Mouse (Mus musculus): Measurements from ENCODE around the gene Panx3. TPM values are rescaled to one million over a fixed set of nuclear protein-coding genes. Genes with fewer than 3 reads are reported as not detected.
A peak's percentile ranks its signal among the peaks of the same experiment; 100 is the strongest.

The Panx3 gene
- polyA plus RNA-seq, 1 experiment from 2014 or later: not detected

- Histone ChIP-seq H3K27ac (ENCODE audit: low read depth, low read length) (no peak overlapping the region), H3K4me3 (ENCODE audit: low read depth, low read length) (no peak overlapping the region), H3K4me2 (ENCODE audit: low read length) (no peak overlapping the region), H3K27me3 (replicated peaks; ENCODE audit: control insufficient read depth, insufficient read depth, low read length) (no peaks in the 10 kb centered on the region), H3K9ac (ENCODE audit: low read length) (no peak overlapping the region), H3K36me3 (ENCODE audit: control insufficient read depth, insufficient read depth, low read length) (no peaks in the 10 kb centered on the region), H3K4me1 (ENCODE audit: control insufficient read depth, insufficient read depth, low read length) (no peaks in the 10 kb centered on the region), H3K9me3 (replicated peaks; ENCODE audit: control insufficient read depth, low read length) (no peaks in the 10 kb centered on the region)
- ATAC-seq (no peak), DNase-seq (ENCODE audit: low spot score) (no peak)
- 83% methylated on average over 7 of the region's 7 CpGs for WGBS
These were observed 3.0 kb downstream of the Panx3 start for GRCm38 (mm10) chr9:37666045-37666444.

- 82% methylated on average over 2 of the region's 2 CpGs for WGBS
- Histone ChIP-seq H3K27ac (ENCODE audit: low read depth, low read length) (no peak overlapping the region), H3K9me3 (replicated peaks; ENCODE audit: control insufficient read depth, low read length) (no peaks in the 10 kb centered on the region), H3K9ac (ENCODE audit: low read length) (no peak overlapping the region), H3K27me3 (replicated peaks; ENCODE audit: control insufficient read depth, insufficient read depth, low read length) (no peaks in the 10 kb centered on the region), H3K36me3 (ENCODE audit: control insufficient read depth, insufficient read depth, low read length) (no peaks in the 10 kb centered on the region), H3K4me1 (ENCODE audit: control insufficient read depth, insufficient read depth, low read length) (no peaks in the 10 kb centered on the region), H3K4me2 (ENCODE audit: low read length) (no peak overlapping the region), H3K4me3 (ENCODE audit: low read depth, low read length) (no peak overlapping the region)
- no peak for ATAC-seq
- DNase-seq (ENCODE audit: low spot score): no peak
These were observed 4.4 kb downstream of the Panx3 start for GRCm38 (mm10) chr9:37664604-37665003.

GRCm38 (mm10) chr9:37663210-37663609 is 5.8 kb downstream of the Panx3 start:
- H3K9ac ChIP-seq (ENCODE audit: low read length): no peak overlapping the region
- 69% methylated on average over 1 of the region's 1 CpGs for WGBS
- no peak overlapping the region for H3K27ac ChIP-seq (ENCODE audit: low read depth, low read length)
- H3K27me3 ChIP-seq (replicated peaks; ENCODE audit: control insufficient read depth, insufficient read depth, low read length): no peaks in the 10 kb centered on the region
- no peaks in the 10 kb centered on the region for H3K9me3 ChIP-seq (replicated peaks; ENCODE audit: control insufficient read depth, low read length)
- H3K4me2 ChIP-seq (ENCODE audit: low read length): no peak overlapping the region
- H3K4me1 ChIP-seq (ENCODE audit: control insufficient read depth, insufficient read depth, low read length): no peaks in the 10 kb centered on the region
- H3K36me3 ChIP-seq (ENCODE audit: control insufficient read depth, insufficient read depth, low read length): no peaks in the 10 kb centered on the region
- H3K4me3 ChIP-seq (ENCODE audit: low read depth, low read length): no peak overlapping the region
- ATAC-seq (no peak), DNase-seq (ENCODE audit: low spot score) (no peak)

GRCm38 (mm10) chr9:37659413-37659812 is 9.6 kb downstream of the Panx3 start:
- H3K36me3 ChIP-seq (ENCODE audit: control insufficient read depth, insufficient read depth, low read length): peaks cover 4% of the 10 kb centered on the region
- 89% methylated on average over 6 of the region's 6 CpGs for WGBS
- no peaks in the 10 kb centered on the region for H3K9me3 ChIP-seq (replicated peaks; ENCODE audit: control insufficient read depth, low read length)
- no peaks in the 10 kb centered on the region for H3K27me3 ChIP-seq (replicated peaks; ENCODE audit: control insufficient read depth, insufficient read depth, low read length)
- no peak overlapping the region for H3K4me2 ChIP-seq (ENCODE audit: low read length)
- DNase-seq (ENCODE audit: low spot score) (no peak), ATAC-seq (no peak)
- H3K4me1 ChIP-seq (ENCODE audit: control insufficient read depth, insufficient read depth, low read length): peaks cover 5% of the 10 kb centered on the region
- no peak overlapping the region for H3K4me3 ChIP-seq (ENCODE audit: low read depth, low read length)
- H3K27ac ChIP-seq (ENCODE audit: low read depth, low read length): no peak overlapping the region
- no peak overlapping the region for H3K9ac ChIP-seq (ENCODE audit: low read length)

GRCm38 (mm10) chr9:37656931-37657481 is 12.0 kb downstream of the Panx3 start, which contains the start of gene Tbrg1:
Gene Tbrg1 (minus strand): TSS chr9:37657312.
- H3K27me3 ChIP-seq (replicated peaks; ENCODE audit: control insufficient read depth, insufficient read depth, low read length): no peaks in the 10 kb centered on the region
- peak within 1 kb of the TSS; percentile 75 for H3K4me3 ChIP-seq (ENCODE audit: low read depth, low read length)
- H3K4me1 ChIP-seq (ENCODE audit: control insufficient read depth, insufficient read depth, low read length): peaks cover 5% of the 10 kb centered on the region
- peak within 1 kb of the TSS; percentile 80 for H3K4me2 ChIP-seq (ENCODE audit: low read length)
- peak within 1 kb of the TSS; percentile 82 for H3K9ac ChIP-seq (ENCODE audit: low read length)
- H3K27ac ChIP-seq (ENCODE audit: low read depth, low read length): peak within 1 kb of the TSS; percentile 33; the same call in 1 of the 2 replicates
- peaks cover 27% of the 10 kb centered on the region for H3K36me3 ChIP-seq (ENCODE audit: control insufficient read depth, insufficient read depth, low read length)
- under 1% methylated on average over 36 of the region's 36 CpGs for WGBS
- ATAC-seq (peak; percentile 88), DNase-seq (ENCODE audit: low spot score) (peak; percentile 84)
- no peaks in the 10 kb centered on the region for H3K9me3 ChIP-seq (replicated peaks; ENCODE audit: control insufficient read depth, low read length)

- Histone ChIP-seq H3K4me2 (ENCODE audit: low read length) (peak overlapping the region; percentile 80), H3K4me3 (ENCODE audit: low read depth, low read length) (peak overlapping the region; percentile 75), H3K36me3 (ENCODE audit: control insufficient read depth, insufficient read depth, low read length) (peaks cover 30% of the 10 kb centered on the region), H3K9me3 (replicated peaks; ENCODE audit: control insufficient read depth, low read length) (no peaks in the 10 kb centered on the region), H3K27me3 (replicated peaks; ENCODE audit: control insufficient read depth, insufficient read depth, low read length) (no peaks in the 10 kb centered on the region), H3K27ac (ENCODE audit: low read depth, low read length) (no peak overlapping the region), H3K4me1 (ENCODE audit: control insufficient read depth, insufficient read depth, low read length) (peaks cover 5% of the 10 kb centered on the region), H3K9ac (ENCODE audit: low read length) (peak overlapping the region; percentile 82)
- 1% methylated on average over 10 of the region's 10 CpGs for WGBS
- no peak; the same call in 1 of the 2 replicates for ATAC-seq
- no peak for DNase-seq (ENCODE audit: low spot score)
These were observed 12.6 kb downstream of the Panx3 start for GRCm38 (mm10) chr9:37656439-37656881.

- Histone ChIP-seq H3K4me2 (ENCODE audit: low read length) (peak overlapping the region; percentile 80), H3K36me3 (ENCODE audit: control insufficient read depth, insufficient read depth, low read length) (peaks cover 35% of the 10 kb centered on the region), H3K9ac (ENCODE audit: low read length) (no peak overlapping the region), H3K27me3 (replicated peaks; ENCODE audit: control insufficient read depth, insufficient read depth, low read length) (no peaks in the 10 kb centered on the region), H3K4me1 (ENCODE audit: control insufficient read depth, insufficient read depth, low read length) (peaks cover 5% of the 10 kb centered on the region), H3K9me3 (replicated peaks; ENCODE audit: control insufficient read depth, low read length) (no peaks in the 10 kb centered on the region), H3K4me3 (ENCODE audit: low read depth, low read length) (peak overlapping the region; percentile 75), H3K27ac (ENCODE audit: low read depth, low read length) (no peak overlapping the region)
- WGBS: 74% methylated on average over 8 of the region's 8 CpGs
- DNase-seq (ENCODE audit: low spot score) (no peak), ATAC-seq (no peak)
These were observed 13.1 kb downstream of the Panx3 start for GRCm38 (mm10) chr9:37655961-37656360.

GRCm38 (mm10) chr9:37653836-37654235 is 15.2 kb downstream of the Panx3 start:
- H3K9ac ChIP-seq (ENCODE audit: low read length): no peak overlapping the region
- 88% methylated on average over 5 of the region's 5 CpGs for WGBS
- peaks cover 56% of the 10 kb centered on the region for H3K36me3 ChIP-seq (ENCODE audit: control insufficient read depth, insufficient read depth, low read length)
- H3K27me3 ChIP-seq (replicated peaks; ENCODE audit: control insufficient read depth, insufficient read depth, low read length): no peaks in the 10 kb centered on the region
- no peak overlapping the region for H3K4me3 ChIP-seq (ENCODE audit: low read depth, low read length)
- H3K27ac ChIP-seq (ENCODE audit: low read depth, low read length): no peak overlapping the region
- H3K4me2 ChIP-seq (ENCODE audit: low read length): no peak overlapping the region
- peaks cover 5% of the 10 kb centered on the region for H3K4me1 ChIP-seq (ENCODE audit: control insufficient read depth, insufficient read depth, low read length)
- ATAC-seq (no peak), DNase-seq (ENCODE audit: low spot score) (no peak)
- no peaks in the 10 kb centered on the region for H3K9me3 ChIP-seq (replicated peaks; ENCODE audit: control insufficient read depth, low read length)

- H3K4me1 ChIP-seq (ENCODE audit: control insufficient read depth, insufficient read depth, low read length): no peaks in the 10 kb centered on the region
- ATAC-seq (no peak), DNase-seq (ENCODE audit: low spot score) (no peak)
- H3K9me3 ChIP-seq (replicated peaks; ENCODE audit: control insufficient read depth, low read length): no peaks in the 10 kb centered on the region
- H3K9ac ChIP-seq (ENCODE audit: low read length): no peak overlapping the region
- H3K36me3 ChIP-seq (ENCODE audit: control insufficient read depth, insufficient read depth, low read length): peaks cover 69% of the 10 kb centered on the region
- no peak overlapping the region for H3K4me2 ChIP-seq (ENCODE audit: low read length)
- no peak overlapping the region for H3K4me3 ChIP-seq (ENCODE audit: low read depth, low read length)
- WGBS: 93% methylated on average over 5 of the region's 5 CpGs
- no peak overlapping the region for H3K27ac ChIP-seq (ENCODE audit: low read depth, low read length)
- no peaks in the 10 kb centered on the region for H3K27me3 ChIP-seq (replicated peaks; ENCODE audit: control insufficient read depth, insufficient read depth, low read length)
These were observed 18.4 kb downstream of the Panx3 start for GRCm38 (mm10) chr9:37650639-37651038.

All from forebrain, embryonic 14.5 days (tissue).